Mouse (Mus musculus) intestine, embryonic 14.5 days (tissue): Measurements from ENCODE around the gene Neurog3. TPM values are rescaled to one million over a fixed set of nuclear protein-coding genes. Genes with fewer than 3 reads are reported as not detected.

Source experiments
- ATAC-seq: fragments of 200-750 bp; cut with Nextera tagmentation; replicated peaks from 2 replicates; pipeline ENCODE4 v1.8.0; 2017; ENCODE audit warnings: low read depth, moderate number of reproducible peaks, moderate TSS enrichment, moderate library complexity; ENCODE audit not compliant: low FRiP score, low TSS enrichment
- DNase-seq: peaks from one replicate; pipeline ENCODE4 v3.0.0-alpha.2; 2018; ENCODE audit warnings: low spot score
- H3K27ac ChIP-seq: fragments of 300-500 bp; sonication (generic); 2 replicates; pipeline ENCODE4 v1.5.1; 2014; ENCODE audit warnings: low read depth, mild to moderate bottlenecking, control low read depth
- H3K27me3 ChIP-seq: fragments of 300-500 bp; sonication (generic); replicated peaks from 2 replicates; pipeline ENCODE4 v1.6.1; 2014; ENCODE audit warnings: low read length, control low read depth; ENCODE audit not compliant: control insufficient read depth, insufficient read depth
- H3K36me3 ChIP-seq: fragments of 300-500 bp; sonication (generic); 2 replicates; pipeline ENCODE4 v1.6.1; 2014; ENCODE audit warnings: low read length, control low read depth; ENCODE audit not compliant: control insufficient read depth, insufficient read depth
- H3K4me1 ChIP-seq: fragments of 300-500 bp; sonication (generic); replicated peaks from 2 replicates; pipeline ENCODE4 v1.6.1; 2014; ENCODE audit warnings: low read length, control low read depth, mixed read lengths; ENCODE audit not compliant: control insufficient read depth, insufficient read depth
- H3K4me2 ChIP-seq: fragments of 300-500 bp; sonication (generic); 2 replicates; pipeline ENCODE4 v1.6.1; 2014; ENCODE audit warnings: low read length
- H3K4me3 ChIP-seq: fragments of 300-500 bp; sonication (generic); 2 replicates; pipeline ENCODE4 v1.5.1; 2014; ENCODE audit warnings: low read depth, low read length, control low read depth, mixed read lengths
- H3K9ac ChIP-seq: fragments of 300-500 bp; sonication (generic); 2 replicates; pipeline ENCODE4 v1.6.1; 2014; ENCODE audit warnings: mild to moderate bottlenecking, low read length
- H3K9me3 ChIP-seq: fragments of 300-500 bp; sonication (generic); 2 replicates; pipeline ENCODE4 v1.6.1; 2016; ENCODE audit warnings: low read length, control low read depth; ENCODE audit not compliant: control insufficient read depth
- WGBS: fragments of 180-500 bp; shearing (Covaris S2); extraction: QIAGEN DNeasy Blood & Tissue Kit; methylation state at CpG from one replicate; pipeline ENCODE4 v1.1.7; 2014; 5-methylcytosine and 5-hydroxymethylcytosine counted together
- polyA plus RNA-seq: library from polyadenylated mRNA; unstranded; fragments of >200 nt; fragmentation: Nextera tagmentation; extraction: Ambion mirVana; gene quantifications from 2 replicates; pipeline ENCODE4 v1.2.1, GENCODE M21; 2014

The Neurog3 gene
- polyA plus RNA-seq, 1 experiment from 2014 or later = 20.9 TPM

DNA sequence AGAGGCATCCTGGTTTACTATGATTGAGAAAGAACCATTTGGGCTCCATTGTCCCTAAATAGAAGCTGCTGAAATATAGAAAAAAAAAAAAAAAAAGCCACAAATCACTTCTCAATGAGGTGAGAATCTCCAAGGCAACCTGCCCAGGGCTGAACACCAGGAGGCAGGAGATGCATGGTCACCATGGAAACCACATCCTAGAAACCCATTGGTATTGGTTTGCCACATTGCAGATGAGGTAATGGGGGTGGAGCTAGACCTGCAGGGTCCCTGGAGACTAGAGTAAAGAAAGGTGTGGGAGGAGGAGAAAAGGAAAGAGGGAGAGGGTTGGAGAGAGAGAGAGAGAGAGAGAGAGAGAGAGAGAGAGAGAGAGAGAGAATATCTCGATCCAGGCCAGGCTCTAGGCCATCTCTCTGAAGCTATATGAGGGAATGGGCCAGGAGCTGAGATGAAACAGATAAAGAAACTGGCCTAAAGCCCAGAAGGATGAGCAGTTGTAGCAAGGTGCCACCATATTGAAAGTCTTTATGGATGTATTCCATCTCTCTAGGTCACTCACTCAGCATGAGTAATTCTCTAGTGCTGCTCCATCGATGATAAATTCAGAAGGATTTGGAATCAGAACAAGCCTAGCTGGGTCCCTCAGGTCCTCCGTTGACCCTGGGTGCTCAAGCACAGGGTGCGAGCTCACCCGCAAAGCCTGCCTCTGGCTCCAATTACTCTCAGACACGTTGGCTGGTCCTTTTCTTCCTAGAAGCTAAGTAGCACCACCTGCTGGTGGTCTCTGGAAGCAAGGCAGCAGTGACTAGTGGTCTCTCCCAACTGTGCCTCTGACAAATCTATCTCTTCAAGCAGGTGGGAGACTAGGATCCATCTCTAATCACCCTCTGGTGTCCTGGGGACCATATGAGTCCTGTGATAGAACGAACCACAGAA, 31.1 kb upstream of the Neurog3 start:
- Histone ChIP-seq H3K27ac (no peak overlapping the region), H3K9me3 (no peaks in the 10 kb centered on the region), H3K4me2 (no peak overlapping the region), H3K4me1 (peaks cover 4% of the 10 kb centered on the region; the same call in 1 of the 2 replicates), H3K27me3 (peaks cover 6% of the 10 kb centered on the region; the same call in 1 of the 2 replicates), H3K9ac (no peak overlapping the region), H3K4me3 (no peak overlapping the region), H3K36me3 (no peaks in the 10 kb centered on the region)
- ATAC-seq = peak; percentile 32
- peak; percentile 90 for DNase-seq
- WGBS = 12% methylated on average over 7 of the region's 7 CpGs

- no peak overlapping the region for H3K4me2 ChIP-seq
- peaks cover 9% of the 10 kb centered on the region for H3K27me3 ChIP-seq
- DNase-seq (peak; percentile 84), ATAC-seq (no peak)
- H3K36me3 ChIP-seq = no peaks in the 10 kb centered on the region
- no peak overlapping the region for H3K27ac ChIP-seq
- no peaks in the 10 kb centered on the region for H3K9me3 ChIP-seq
- WGBS = 26% methylated on average over 7 of the region's 7 CpGs
- H3K9ac ChIP-seq = no peak overlapping the region
- no peak overlapping the region for H3K4me3 ChIP-seq
- H3K4me1 ChIP-seq = peaks cover 2% of the 10 kb centered on the region; the same call in 1 of the 2 replicates
Measured at GRCm38 (mm10) chr10:62104835-62105576, 27.9 kb upstream of the Neurog3 start.

GRCm38 (mm10) chr10:62107048-62107447, 25.8 kb upstream of the Neurog3 start:
- H3K9ac ChIP-seq = no peak overlapping the region
- ATAC-seq (no peak), DNase-seq (no peak)
- no peak overlapping the region for H3K4me2 ChIP-seq
- H3K27ac ChIP-seq = no peak overlapping the region
- 0 out of 2 replicates have a peak, but pooled peaks cover 5% of the 10 kb centered on the region for H3K4me1 ChIP-seq
- peaks cover 20% of the 10 kb centered on the region for H3K27me3 ChIP-seq
- H3K36me3 ChIP-seq = no peaks in the 10 kb centered on the region
- no peak overlapping the region for H3K4me3 ChIP-seq
- WGBS = 73% methylated on average over 9 of the region's 9 CpGs
- H3K9me3 ChIP-seq = no peaks in the 10 kb centered on the region

GRCm38 (mm10) chr10:62110504-62111206, 22.2 kb upstream of the Neurog3 start:
- WGBS = under 1% methylated on average over 57 of the region's 57 CpGs
- no peaks in the 10 kb centered on the region for H3K9me3 ChIP-seq
- no peak overlapping the region for H3K27ac ChIP-seq
- H3K36me3 ChIP-seq = no peaks in the 10 kb centered on the region
- peaks cover 14% of the 10 kb centered on the region for H3K27me3 ChIP-seq
- H3K9ac ChIP-seq = peak overlapping the region; percentile 58
- H3K4me2 ChIP-seq = peak overlapping the region; percentile 86
- H3K4me3 ChIP-seq = peak overlapping the region; percentile 57
- ATAC-seq (peak; percentile 85), DNase-seq (peak; percentile 93)
- H3K4me1 ChIP-seq = 0 out of 2 replicates have a peak, but pooled peaks cover 5% of the 10 kb centered on the region

- ATAC-seq (no peak; the same call in none of the 2 replicates), DNase-seq (no peak)
- peaks cover 14% of the 10 kb centered on the region for H3K27me3 ChIP-seq
- 0 out of 2 replicates have a peak, but pooled peaks cover 5% of the 10 kb centered on the region for H3K4me1 ChIP-seq
- WGBS = 39% methylated on average over 6 of the region's 6 CpGs
- no peak overlapping the region for H3K27ac ChIP-seq
- no peaks in the 10 kb centered on the region for H3K36me3 ChIP-seq
- H3K9ac ChIP-seq = no peak overlapping the region
- H3K4me2 ChIP-seq = peak overlapping the region; percentile 86
- no peaks in the 10 kb centered on the region for H3K9me3 ChIP-seq
- H3K4me3 ChIP-seq = peak overlapping the region; percentile 57
Measured at GRCm38 (mm10) chr10:62111207-62111576, 21.7 kb upstream of the Neurog3 start.

GRCm38 (mm10) chr10:62113865-62114647, 18.8 kb upstream of the Neurog3 start:
- Histone ChIP-seq H3K4me3 (no peak overlapping the region), H3K36me3 (no peaks in the 10 kb centered on the region), H3K9me3 (no peaks in the 10 kb centered on the region), H3K27ac (no peak overlapping the region), H3K4me1 (0 out of 2 replicates have a peak, but pooled peaks cover 5% of the 10 kb centered on the region), H3K4me2 (no peak overlapping the region), H3K27me3 (peaks cover 14% of the 10 kb centered on the region), H3K9ac (no peak overlapping the region)
- 74% methylated on average over 9 of the region's 9 CpGs for WGBS
- ATAC-seq (no peak), DNase-seq (no peak)

DNA sequence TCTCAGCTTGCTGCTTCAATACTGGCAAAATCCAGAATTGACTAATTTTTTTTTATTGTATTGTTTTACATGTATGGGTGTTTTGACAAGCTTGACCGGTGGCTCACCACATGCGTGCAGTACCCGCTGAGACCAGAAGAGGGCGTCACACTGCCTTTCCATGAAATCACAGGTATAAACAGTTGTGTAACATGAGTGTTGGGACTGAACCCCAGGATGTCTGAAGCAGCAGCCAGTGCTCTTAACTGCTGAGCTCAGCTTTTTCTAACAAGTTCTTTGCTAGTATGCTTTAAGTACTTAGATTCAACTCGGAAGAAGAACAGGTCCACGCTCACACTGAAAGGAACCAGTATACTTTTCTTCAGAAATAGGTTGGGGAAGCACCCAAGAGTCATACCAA, 5.8 kb upstream of the Neurog3 start:
- no peak overlapping the region for H3K9ac ChIP-seq
- H3K27me3 ChIP-seq = peaks cover 64% of the 10 kb centered on the region
- DNase-seq = no peak

More for the DNA sequence above, 5.8 kb upstream of the Neurog3 start:
- H3K4me3 ChIP-seq = no peak overlapping the region
- no peak overlapping the region for H3K27ac ChIP-seq
- no peaks in the 10 kb centered on the region for H3K4me1 ChIP-seq
- no peak overlapping the region for H3K4me2 ChIP-seq
- WGBS = 46% methylated on average over 6 of the region's 6 CpGs
- H3K9me3 ChIP-seq = no peaks in the 10 kb centered on the region
- no peaks in the 10 kb centered on the region for H3K36me3 ChIP-seq
- ATAC-seq = no peak
